Mouse (Mus musculus) R1 (cell line): ENCODE results near the gene Tpt1.
A peak's percentile ranks its signal among the peaks of the same experiment; 100 is the strongest.

ENCODE experiments used
- DNase-seq: peaks from one replicate; pipeline ENCODE4 v3.0.0-alpha.2; 2018; ENCODE audit warnings: low read depth, low spot score

Tpt1 gene

GRCm38 (mm10) chr14:75876320-75877043 lies 31.6 kb downstream of the Tpt1 start:
- peak; percentile 93 for DNase-seq

GRCm38 (mm10) chr14:75877297-75877696 lies 32.4 kb downstream of the Tpt1 start:
- no peak for DNase-seq

GRCm38 (mm10) chr14:75878980-75879379 lies 34.1 kb downstream of the Tpt1 start:
- no peak for DNase-seq

- DNase-seq: no peak
Observed at GRCm38 (mm10) chr14:75881856-75882255, 37.0 kb downstream of the Tpt1 start.

- DNase-seq: peak; percentile 52
Observed at GRCm38 (mm10) chr14:75883330-75883729, 38.4 kb downstream of the Tpt1 start.

- peak; percentile 55 for DNase-seq
Observed at GRCm38 (mm10) chr14:75883873-75884272, 39.0 kb downstream of the Tpt1 start.

GRCm38 (mm10) chr14:75892118-75892517 lies 47.2 kb downstream of the Tpt1 start:
- DNase-seq: no peak
